Mouse (Mus musculus) embryonic fibroblast, embryonic 13.5 days (primary cell): ENCODE data around the gene Msgn1.

Experiments
- CTCF ChIP-seq: IDR thresholded peaks from 2 replicates; pipeline ENCODE4 v1.5.1; 2011; ENCODE audit warnings: mild to moderate bottlenecking, control low read depth, low read length, moderate library complexity, borderline replicate concordance; ENCODE audit not compliant: insufficient read depth
- POLR2A ChIP-seq: IDR thresholded peaks from 2 replicates; pipeline ENCODE4 v1.6.1; 2011; ENCODE audit warnings: low read depth, mild to moderate bottlenecking, control low read depth, low read length, moderate library complexity

GRCm38 (mm10) chr12:11216454-11216853, 7.7 kb upstream of the Msgn1 start:
- TF ChIP-seq POLR2A: no peak
- no peak for TF ChIP-seq CTCF
